Mouse (Mus musculus) frontal cortex, postnatal 36 days (tissue): Measurements from ENCODE around the gene Paqr4.

Experiments used
- DNase-seq, 2 experiments: peaks; one replicate each; pipeline ENCODE4 v3.0.0; 2022; ENCODE audit warnings: low spot score in 2 of 2

The Paqr4 gene

DNA sequence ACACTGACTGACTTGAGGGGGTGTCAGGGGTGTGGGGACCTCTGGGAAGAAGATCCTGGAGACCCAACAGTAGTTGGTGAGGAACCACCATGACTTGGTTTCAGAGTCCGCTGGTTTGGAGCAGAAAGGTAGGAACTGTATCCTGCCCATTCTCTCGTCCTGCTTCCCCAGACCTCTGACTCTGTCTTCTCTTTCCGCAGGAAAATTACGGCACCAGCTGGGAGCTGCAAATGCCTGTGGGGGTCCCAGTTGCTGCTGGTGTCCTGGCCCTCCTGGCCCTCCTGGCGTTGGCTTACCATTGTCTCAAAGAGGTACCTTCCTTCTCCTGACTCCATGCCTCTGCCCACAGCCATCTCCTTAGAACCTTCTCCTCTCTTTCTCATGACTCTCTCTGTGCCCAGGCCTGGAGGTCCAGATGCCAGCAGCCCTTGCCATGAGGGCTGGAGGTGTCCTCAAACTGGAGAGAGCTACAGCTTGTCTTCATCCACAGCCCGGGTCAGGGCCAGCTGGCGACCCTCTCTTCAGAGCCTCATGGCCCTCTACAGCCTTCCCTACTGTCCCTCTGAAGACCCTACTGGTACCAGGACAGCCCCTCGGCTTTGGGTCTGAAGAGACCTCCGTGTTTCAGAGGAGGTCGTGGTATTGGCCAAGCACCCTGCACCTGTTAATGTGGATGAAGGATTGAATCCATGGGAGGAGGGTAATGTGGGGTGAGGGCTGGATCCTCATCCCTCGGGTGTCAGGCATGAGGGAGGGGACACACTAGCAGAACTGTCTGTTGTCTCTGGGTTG, 8.9 kb upstream of the Paqr4 start:
- no peak for DNase-seq

DNA sequence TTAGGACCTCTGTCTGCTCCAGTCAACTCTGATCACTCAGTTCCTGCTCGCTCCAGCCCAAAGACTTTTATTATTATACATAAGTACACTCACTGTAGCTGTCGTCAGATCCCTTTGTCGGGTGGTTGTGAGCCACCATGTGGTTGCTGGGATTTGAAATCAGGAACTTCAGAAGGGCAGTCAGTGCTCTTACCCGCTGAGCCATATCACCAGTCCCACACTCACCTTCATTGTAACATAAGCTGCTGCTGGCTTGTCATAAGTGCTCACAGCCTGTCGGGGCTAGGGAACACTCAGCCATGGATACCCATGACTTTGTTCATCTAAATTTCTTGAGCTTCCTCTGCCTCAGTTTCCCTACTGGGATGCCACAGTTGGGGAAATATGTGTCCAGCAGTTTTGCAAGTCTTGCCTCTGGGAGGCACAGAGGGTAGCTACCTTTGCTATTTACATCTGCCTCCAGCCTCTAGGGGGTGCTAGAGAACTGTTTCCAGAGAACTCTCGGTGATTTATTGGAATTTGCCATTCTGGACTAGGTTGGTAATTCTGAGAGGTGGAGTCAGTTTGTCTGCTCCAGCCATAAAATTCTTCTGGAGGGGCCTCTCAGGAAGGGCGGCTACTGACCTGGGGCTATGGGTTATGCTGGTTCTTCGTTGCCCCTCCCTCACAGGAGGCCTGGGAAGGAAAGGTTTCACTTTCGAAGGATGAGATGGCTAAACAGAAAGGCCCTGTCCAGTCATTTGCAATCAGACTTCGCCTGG, 8.1 kb upstream of the Paqr4 start:
- DNase-seq = peak; percentile 66 to 79

DNA sequence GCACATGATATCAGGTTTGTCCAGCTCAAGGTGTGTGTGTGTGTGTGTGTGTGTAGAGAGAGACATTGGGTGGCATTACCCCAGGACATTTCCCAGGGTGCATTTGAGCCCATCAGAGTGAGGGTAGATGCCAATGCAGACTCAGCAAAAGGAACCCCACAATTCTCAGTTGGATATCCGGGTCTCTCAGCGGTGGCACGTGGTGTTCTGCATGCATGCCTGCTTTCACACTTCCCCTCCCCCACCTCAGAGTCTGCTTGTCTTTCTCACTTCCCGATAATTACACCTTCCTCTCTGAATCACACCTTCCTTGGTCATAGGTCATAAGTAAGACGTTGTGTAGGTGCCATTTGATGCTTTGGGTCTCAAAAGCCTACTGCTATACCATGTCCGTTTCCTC, 7.4 kb upstream of the Paqr4 start:
- no peak for DNase-seq

DNA sequence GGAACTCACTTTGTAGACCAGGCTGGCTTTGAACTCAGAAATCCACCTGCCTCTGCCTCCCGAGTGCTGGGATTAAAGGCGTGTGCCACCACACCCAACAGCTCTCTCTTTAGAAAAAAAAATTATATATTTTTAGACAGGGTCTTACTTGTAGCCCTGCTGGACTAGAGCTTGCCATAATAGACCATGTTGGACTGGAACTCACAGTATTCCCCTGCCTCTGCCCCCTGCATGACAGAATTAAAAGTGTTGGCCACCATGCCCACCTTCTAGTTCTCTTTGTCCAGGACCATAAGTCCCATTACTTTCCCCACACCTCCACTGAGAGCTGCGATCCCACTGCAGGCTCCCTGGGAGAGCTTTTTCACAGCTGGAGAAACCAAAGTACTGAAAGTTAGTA, 6.8 kb upstream of the Paqr4 start:
- DNase-seq = no peak

DNA sequence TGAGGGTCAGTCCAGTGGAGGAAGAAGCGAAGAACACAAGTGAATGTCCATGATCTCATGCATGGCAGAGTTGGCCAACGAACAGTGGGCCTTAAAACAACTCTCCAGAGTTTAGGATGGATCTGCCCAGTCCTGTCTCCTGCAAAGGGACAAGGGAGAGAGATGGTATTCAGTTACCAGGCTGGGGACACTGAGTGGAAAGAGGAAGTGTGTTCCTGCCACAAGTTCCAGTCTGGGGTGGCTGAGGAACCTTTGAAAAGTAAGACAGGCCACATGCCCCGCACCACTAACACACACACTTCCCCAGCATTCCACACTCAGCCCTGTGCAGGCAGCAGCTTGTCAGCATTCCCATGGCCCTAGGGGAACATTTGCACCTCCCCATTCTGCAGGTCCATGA, 6.1 kb upstream of the Paqr4 start:
- DNase-seq = no peak

DNA sequence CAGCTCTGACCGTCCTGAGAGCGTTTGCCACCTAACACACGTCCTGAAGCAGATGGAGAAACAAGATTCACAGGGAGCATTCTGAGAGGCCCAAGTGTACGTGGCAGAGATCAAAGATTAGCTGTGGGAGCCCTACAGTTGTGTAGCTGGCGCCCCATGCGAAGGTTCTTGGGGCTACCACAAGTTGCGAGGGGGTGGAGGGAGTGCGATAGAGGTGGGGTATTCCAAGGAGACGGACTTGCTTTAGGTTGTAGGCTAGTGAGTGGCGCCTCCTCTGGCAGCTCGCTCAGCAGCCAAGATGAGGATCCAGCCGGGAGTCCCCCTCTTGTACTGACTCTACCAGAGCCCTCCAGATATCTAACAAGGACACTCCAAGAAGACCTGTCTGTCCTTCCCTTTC, 5.6 kb upstream of the Paqr4 start:
- no peak for DNase-seq

DNA sequence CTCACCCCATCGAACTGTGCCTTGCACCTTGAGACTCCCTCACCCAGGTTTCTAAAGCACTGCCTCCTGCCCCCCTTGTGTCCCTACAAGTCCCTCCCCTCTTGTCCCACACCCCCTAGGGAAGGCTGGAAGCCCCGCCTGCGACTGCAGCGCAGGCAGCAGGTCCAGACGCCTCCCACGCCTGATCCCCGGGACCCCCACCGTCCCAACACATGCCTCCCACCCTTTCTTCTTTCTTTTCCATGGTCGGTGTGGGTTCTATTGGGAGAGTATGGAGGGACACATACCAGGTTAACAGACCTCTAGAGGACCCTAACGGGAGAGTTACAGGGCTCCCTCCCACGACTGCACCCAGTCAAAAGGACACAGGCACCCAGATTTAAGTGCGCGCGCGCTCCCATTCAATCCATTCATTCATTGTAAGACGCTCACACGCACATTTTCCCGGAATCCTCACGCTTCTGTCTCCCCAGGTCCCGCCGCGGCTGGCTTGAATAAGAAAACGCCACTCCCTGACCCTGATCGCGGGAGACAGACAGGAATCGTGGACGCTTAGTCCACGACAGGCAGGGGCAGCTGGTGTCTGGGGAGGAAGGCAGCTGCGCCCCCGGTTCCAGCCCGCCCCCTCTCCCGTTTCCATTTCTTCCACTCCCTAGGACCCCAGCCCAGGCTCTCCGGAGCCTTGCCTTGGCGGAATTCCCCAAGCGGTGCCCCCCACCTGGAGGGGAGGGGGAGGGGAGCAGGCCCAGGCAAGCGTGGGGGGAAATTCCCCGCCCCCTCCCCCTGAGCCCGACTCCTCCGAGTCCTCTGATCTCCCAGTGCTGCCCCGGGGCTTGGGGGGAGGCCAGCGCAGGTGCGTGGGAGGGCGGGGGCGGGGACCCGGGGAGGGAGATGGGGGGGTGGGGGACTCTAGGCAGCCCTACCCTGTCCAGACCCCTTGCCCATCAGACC, 4.9 kb upstream of the Paqr4 start, which contains the start of gene Kremen2:
Gene Kremen2, minus strand, starts transcription at position 533 of the 951 bp plus-strand sequence.
- DNase-seq = no peak

DNA sequence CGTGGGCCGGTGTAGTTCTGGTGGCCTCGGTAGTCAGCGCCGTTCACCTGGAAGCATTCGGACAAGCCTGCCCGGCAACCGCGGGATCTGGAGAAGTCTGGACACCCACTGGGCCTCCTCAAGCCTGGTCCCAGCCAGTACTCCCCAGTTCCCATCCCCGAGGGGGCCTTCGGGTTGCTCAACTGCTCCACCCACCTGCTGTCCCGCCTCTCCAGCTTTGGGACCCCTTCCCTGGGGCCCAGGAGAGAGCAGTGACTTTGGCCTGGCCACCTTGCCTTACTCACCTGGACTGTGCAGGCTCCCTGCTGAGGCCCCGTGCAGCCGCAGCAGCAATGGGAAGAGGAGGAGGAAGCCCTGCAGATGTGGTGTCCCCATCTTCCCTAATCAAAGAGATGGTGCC, 4.0 kb upstream of the Paqr4 start:
- DNase-seq = no peak

DNA sequence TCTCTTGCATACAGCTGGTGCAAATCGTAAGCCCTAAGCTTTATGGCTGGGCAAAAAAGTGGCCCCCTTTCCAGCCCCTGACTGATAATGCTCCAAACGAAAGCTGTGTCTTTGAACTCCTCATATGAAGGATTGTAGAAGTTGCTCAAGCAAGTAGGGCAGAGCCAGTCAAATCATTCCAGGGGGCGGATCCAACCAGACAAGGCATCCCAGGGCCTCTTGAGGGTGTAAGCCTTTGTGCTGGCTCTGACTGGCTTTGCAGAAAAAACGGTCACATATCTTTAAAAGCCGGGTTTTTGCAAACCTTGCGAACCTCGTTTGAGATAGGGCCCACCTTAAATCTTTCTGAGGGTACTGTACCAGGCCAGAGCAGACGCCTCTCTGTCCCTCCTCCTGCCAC, 3.4 kb upstream of the Paqr4 start:
- no peak for DNase-seq

DNA sequence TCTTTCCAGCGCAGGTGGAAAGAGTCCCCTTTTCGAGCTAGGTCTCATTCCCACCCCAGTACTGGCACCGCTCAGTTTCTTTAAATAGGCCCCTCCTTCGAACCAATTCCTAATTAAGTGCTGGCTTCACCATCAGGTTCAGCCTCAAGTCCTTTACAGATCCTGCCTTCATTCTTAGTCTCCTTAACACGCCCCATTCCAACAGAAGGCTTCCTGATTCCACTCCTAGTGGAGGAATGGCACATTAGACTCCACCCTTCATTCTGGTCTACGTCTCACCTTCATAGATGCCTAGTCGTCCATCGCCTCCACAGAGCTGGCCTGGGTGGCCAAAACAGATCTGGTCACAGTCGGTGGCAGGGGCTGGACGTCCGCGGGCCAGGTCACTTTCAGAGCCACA, 2.3 kb upstream of the Paqr4 start:
- no peak for DNase-seq

DNA sequence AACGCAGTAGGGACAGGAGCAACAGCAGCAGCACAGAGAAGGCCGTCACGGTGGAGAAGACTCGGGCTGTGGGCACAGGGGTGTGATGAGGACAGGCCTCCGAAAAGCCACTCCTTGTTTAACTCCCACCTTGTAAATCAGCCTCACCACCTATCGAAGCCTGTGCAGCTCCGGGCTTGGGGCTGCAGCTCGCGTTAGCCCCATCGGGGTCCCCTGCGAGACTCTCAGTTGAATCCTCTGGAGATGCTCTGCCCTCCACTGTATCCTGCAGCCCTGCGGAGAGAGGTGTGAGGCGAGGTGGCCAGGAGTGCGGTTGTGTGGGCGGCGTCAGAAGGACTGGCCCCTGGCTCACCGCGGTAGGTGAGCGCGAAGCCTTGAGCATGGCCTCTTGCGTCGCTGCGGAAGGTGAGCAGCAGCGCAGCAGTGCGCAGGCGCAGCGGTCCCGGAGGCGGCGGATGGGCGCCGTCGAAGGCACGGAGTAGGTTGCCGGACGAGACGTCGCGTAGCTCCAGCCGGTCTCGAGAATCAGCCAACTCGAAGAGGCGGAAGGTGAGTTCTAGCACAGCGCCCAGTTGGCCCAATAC, 1.6 kb upstream of the Paqr4 start:
- DNase-seq = no peak

DNA sequence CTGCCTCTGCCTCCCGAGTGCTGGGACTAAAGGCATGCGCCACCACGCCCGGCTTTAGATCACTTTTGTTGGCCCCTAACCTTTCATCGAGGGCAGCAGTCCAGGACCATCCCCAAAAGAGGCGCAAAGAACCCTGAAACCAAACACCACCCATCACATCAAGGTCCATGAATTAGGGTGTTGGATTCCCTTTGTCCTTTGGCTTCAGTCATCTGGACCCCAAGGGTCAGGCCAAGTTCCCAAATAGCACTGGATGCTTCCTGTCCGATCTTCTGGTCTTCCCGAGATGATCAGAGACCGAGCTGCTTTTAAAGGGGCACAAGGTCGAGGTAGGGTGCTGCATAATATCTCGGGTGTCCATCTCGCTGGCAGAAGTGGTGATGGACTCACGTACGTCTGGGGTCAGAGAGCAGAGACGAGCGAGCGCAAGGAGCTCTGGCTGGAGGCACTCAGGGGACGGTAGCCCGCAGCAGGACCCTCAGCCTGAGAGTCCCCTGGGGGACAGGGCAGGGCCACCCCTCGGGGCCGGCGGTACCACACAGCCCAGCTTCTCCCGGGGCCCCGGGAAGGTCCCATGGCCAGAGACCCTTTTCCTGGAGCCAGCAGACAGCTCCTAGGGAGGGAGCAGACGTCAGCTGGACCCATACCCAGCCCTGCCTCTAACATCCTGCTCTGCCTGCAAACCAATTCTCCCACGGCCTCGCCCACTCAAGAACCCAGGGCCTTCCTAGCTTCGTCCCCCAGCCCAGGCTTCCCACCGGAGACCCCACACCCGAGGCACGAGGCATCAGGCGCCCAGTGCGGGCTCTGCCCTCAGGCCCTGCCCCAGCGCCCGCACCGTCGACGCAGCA, 917 bp upstream of the Paqr4 start:
- DNase-seq = no peak

DNA sequence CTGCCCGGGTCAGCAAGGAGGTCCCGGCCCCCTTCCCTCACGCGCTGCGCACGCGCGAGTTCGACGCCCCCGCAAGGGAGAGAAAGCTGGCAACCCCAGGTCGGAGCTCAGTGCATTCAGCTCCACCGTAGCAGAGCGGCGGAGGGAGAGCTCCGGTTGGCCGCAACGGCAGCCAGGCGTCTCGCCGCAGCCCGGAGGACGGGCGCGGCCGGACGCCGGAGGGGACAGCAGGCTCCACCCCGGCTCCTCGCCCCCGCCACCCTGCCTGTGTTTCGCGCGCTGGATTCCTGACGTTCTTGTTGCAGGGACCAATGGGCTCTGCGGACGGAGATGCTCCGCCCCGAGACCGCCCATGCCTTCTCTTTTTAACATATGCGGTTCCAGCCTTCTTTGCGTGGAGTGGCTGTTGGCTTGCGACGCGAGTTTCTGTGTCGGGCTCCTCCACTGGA, 507 bp downstream of the Paqr4 start:
- DNase-seq = peak; percentile 92 to 95

DNA sequence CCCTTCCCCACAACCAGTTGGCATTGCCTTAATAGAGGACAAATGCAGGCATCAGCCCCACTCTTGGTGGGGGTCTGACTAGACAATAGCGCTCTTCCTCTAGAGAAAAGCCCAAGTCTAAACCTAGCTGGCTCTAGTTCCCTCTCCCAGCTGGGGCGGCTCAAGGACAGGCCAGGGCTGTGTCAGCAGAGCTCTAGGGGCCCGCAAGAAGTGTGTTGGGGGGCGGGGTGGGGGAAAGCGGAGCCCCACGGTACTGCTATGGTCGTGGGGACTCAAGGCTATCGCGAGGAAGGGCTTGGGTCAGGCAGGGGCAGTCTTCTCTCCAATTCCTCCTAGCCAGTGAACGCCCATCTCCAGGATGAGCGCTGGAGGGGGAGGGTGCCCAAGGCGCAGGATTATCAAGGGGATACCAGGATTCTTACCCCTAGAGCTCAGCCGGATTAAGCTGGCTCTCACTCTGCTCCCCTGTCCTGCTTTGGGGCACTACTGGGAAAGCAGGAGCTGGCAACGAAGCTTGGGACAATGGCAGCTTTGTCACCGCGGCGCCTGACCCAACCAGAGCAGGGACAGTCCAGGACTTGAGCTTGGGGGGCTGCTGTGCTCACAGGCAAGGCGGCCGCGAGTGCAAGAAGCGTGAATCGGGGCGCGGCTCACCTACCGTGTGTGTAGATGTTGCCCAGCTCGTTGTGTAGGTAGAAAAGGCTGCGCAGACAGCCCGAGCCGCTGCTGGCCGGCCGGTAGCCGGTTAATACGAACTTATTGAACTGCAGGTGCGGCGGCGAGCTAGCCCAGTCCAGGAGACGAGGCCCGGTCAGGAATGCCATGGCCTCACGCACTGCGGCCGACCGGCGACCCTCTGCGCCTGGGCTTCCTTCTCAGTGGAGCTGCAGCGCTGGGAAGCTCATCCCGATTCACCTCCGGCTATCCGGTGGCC, 1.2 kb downstream of the Paqr4 start:
- peak; percentile 49 to 55 for DNase-seq

DNA sequence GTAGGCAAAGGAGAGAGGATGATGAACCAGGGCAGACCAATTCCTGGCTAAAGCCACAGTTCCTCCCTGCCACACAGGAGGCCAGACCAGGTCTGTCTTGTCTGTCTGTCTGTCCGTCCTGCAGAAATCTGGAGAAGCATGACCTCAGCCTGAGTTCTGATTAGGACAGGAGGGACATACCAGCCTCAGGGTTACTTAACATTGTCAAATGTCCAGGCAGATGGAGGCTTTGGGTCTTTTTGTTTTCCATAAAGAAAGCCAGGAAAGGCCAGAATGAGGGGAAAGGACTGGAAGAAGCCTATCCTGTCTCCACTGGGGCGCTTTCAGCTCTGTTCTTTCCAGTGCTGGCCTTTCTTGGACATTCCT, 1.8 kb downstream of the Paqr4 start:
- DNase-seq = no peak

DNA sequence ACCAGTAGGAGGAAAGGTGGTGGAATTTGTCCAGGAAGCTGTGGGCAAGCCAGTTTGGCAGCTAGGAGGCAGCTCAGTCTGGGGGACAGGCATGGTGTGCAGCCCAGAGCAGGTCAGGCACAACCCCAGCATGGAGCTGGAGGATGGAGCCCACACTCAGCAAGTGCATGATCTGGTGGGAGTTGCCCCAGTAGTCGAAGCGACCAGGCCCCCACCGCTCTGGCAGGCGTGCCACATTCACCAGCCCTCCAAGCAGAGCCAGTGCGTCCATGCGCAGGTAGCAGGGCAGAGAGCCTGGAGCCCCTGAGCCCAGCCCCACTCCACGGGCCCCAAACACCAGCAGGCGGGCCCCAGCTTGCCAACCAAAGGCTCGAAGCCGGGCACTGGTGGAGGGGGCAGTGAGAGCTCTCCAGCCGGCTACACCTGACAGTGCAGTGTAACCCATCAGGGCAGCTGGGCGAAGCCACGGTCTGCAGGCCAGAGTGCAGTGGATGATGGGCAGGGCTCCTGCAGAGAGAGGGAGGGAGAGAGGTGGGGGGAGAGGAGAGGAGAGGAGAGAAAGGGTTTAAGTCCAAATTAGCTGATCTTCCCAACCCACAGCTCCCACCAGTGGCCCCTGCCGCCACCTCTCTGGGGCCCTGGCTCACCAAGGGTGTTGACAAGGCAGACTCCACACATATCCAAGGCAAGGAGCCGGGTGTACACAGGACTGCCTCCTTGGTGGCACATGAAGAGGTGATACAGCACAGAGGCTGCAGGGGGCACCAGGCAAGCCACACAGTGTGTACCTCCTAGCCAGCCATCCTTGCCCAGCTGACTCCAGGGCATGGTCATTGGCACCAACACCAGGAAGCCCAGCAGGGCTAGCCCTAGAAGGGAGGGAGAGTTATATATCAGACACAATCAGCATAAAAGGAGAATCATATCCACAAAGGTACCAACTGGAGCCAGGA, 2.9 kb downstream of the Paqr4 start:
- DNase-seq = no peak

DNA sequence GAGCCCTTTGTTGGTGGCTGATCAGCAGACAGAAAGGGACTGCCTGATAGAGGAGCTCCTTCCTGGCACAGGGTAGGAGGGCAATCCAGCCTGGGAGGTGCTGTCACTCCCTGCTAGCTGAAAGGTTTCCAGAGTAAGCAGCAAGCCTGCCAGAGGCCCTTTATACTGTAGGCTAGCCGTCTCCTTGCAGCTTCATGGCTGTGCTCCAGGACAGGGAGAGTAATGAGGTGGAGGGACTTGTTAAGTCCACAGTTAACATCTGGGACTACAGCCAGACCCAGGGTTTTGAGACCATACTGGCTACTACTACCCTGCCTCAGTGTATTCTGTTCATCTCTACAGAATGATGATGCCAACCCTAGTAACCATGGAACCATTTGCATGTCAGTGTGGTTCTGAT, 6.3 kb downstream of the Paqr4 start:
- DNase-seq = no peak

DNA sequence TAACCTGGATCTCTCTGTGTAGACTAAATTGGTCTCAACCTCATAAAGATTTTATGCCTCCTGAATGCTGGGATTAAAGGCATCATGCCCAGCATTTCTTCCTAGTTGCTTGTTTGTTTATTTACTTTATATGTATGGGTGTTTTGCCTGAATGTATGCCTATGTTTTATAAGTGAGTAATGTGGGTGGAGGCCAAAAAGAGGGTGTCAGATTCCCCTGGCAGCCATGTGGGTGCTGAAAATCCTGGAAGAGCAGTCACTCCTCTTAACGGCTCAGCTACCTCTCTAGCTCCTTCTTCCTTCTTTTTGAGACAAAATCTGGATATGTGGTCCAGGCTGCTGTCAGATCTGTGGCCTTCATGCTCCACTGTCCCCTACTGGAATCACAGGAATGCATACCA, 10.2 kb downstream of the Paqr4 start:
- no peak for DNase-seq

DNA sequence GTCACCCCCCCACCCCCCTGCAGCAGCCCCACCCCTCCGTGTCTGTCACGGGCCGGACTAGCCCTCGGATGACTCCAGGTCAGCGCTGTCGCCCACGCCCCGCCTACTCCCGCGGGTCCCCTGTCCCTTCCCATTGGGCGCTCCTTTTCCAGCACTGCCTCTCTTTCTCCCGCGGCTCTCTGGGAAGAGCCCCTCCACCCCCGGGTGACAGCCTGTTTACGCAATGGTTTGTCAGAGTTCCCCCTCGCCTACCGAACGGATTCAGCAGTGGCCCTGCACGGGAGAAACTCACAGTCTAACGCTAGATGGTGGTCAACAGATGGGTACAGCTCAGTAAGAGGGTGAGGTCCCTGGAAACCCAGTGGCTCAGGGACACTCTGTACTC, 13.9 kb downstream of the Paqr4 start:
- DNase-seq = peak in 1 of 2 experiments; percentile 56
